Mouse (Mus musculus) limb, embryonic 10.5 days (tissue): Measurements from ENCODE around the gene Spsb3. TPM values are rescaled to one million over a fixed set of nuclear protein-coding genes. Genes with fewer than 3 reads are reported as not detected.

Experiments used
- DNase-seq: peaks from one replicate; pipeline ENCODE4 v3.0.0-alpha.2; 2017; ENCODE audit warnings: low spot score
- H3K27ac ChIP-seq: fragments of 300-500 bp; sonication (generic); 2 replicates; pipeline ENCODE4 v1.5.1; 2016; ENCODE audit warnings: mild to moderate bottlenecking
- H3K27me3 ChIP-seq: fragments of 300-500 bp; sonication (generic); 2 replicates; pipeline ENCODE4 v1.6.1; 2016; ENCODE audit warnings: low read depth, mild to moderate bottlenecking; ENCODE audit not compliant: poor library complexity, severe bottlenecking
- H3K36me3 ChIP-seq: fragments of 300-500 bp; sonication (generic); 2 replicates; pipeline ENCODE4 v1.6.1; 2016; ENCODE audit warnings: mild to moderate bottlenecking, moderate library complexity
- H3K4me1 ChIP-seq: fragments of 300-500 bp; sonication (generic); 2 replicates; pipeline ENCODE4 v1.6.1; 2016
- H3K4me3 ChIP-seq: fragments of 300-500 bp; sonication (generic); 2 replicates; pipeline ENCODE4 v1.5.1; 2016; ENCODE audit warnings: mild to moderate bottlenecking, moderate library complexity
- H3K9me3 ChIP-seq: fragments of 300-500 bp; sonication (generic); replicated peaks from 2 replicates; pipeline ENCODE4 v1.6.1; 2016; ENCODE audit warnings: mild to moderate bottlenecking
- WGBS: fragments of 180-500 bp; shearing (Covaris S2); methylation state at CpG from one replicate; pipeline ENCODE4 v1.1.7; 2016; 5-methylcytosine and 5-hydroxymethylcytosine counted together
- polyA plus RNA-seq: library from polyadenylated mRNA; unstranded; fragments of >200 nt; fragmentation: Nextera tagmentation; extraction: Ambion mirVana; gene quantifications from 2 replicates; pipeline ENCODE4 v1.2.1, GENCODE M21; 2016

The Spsb3 gene
- polyA plus RNA-seq, 1 experiment from 2014 or later: 50.8 TPM

DNA sequence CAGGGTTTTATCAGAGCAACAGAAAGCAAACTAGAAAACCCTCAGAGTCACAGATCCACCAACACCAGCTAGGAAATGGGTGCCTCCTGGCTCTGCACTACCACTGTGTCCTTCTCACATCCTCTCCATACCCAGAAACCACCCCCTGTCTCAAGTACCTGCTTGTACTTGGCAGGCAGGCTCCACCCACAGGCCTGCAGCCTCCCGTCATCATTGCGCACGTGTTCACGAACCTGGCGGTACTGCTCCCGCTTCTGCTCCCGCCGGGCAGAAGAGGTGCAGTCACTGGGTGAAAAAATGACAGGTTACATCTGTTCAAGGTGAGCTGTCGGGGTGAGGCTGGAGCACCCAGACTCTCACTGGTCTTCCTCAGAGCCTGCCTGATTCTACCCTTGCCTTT lies 17.3 kb downstream of the Spsb3 start:
- no peaks in the 10 kb centered on the region for H3K9me3 ChIP-seq
- peaks cover 100% of the 10 kb centered on the region for H3K36me3 ChIP-seq
- 93% methylated on average over 9 of the region's 9 CpGs for WGBS
- H3K27ac ChIP-seq: no peak overlapping the region
- no peaks in the 10 kb centered on the region for H3K27me3 ChIP-seq
- H3K4me1 ChIP-seq: no peaks in the 10 kb centered on the region
- no peak overlapping the region for H3K4me3 ChIP-seq
- DNase-seq: no peak

DNA sequence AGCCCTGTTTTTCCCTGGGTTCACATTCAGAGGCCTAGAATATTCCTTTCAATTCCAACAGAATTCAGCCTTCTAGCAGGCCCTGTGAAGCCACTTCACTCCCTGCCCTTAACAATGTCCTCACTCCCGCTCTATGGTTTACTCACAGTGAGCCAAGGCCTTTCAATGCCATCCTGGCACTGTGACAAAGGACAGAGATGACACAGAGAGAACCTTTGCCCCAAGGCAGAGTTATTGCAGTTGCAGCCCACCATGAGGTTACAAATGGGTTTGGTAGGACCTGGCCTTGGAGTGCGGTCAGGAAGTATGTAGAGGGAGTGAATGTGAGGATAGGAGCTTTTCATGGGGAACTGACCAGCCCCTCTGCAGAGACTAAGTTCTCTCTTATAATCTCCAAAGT lies 21.1 kb downstream of the Spsb3 start:
- Histone ChIP-seq H3K27ac (no peak overlapping the region), H3K9me3 (no peaks in the 10 kb centered on the region), H3K4me1 (no peaks in the 10 kb centered on the region), H3K27me3 (no peaks in the 10 kb centered on the region), H3K36me3 (peaks cover 100% of the 10 kb centered on the region), H3K4me3 (no peak overlapping the region)
- WGBS: 100% methylated on average over 2 of the region's 2 CpGs
- no peak for DNase-seq

DNA sequence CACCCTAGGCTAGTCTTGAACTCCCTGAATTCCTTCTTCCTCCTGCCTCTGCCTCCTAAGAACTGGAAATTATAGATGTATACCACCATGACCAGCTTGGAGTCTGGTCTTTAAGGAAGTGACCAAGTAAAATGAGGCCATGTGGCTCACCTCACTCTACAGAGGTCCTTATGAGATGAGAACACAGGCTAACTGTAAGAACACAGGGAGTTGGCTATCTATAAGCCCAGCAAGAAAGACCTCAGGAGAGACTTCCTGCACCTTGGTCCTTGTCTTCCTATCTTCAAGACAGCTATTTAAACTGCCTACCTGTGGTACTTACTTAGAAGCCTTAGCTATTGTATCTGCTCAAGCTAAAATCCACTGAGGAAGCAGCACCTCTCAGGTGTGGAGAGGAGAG lies 27.5 kb downstream of the Spsb3 start:
- Histone ChIP-seq H3K4me3 (no peak overlapping the region), H3K36me3 (peaks cover 99% of the 10 kb centered on the region), H3K4me1 (no peaks in the 10 kb centered on the region), H3K27ac (no peak overlapping the region), H3K9me3 (no peaks in the 10 kb centered on the region), H3K27me3 (no peaks in the 10 kb centered on the region)
- no peak for DNase-seq

DNA sequence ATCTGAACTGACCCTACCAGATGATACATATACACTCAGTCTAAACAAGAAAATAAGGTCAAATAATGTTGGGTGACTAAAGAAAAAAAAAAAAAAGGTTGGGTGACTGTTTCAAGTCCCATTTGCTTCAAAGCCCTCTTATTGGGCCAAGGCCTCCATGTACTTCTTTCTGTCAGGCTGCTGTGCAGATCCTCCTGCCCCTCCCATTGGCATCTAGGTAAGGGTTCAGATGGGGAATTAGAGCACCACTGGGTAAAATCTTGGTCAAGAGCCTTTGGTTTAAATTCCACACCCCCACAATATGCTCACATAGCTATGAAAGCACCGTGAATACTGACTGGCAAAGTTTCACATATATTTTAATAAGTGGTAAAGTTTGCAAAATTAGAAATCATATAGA lies 36.8 kb downstream of the Spsb3 start:
- DNase-seq: no peak
- Histone ChIP-seq H3K27me3 (no peaks in the 10 kb centered on the region), H3K36me3 (peaks cover 98% of the 10 kb centered on the region), H3K4me1 (no peaks in the 10 kb centered on the region), H3K9me3 (no peaks in the 10 kb centered on the region), H3K4me3 (no peak overlapping the region), H3K27ac (no peak overlapping the region)
- WGBS: 93% methylated on average over 1 of the region's 1 CpGs

DNA sequence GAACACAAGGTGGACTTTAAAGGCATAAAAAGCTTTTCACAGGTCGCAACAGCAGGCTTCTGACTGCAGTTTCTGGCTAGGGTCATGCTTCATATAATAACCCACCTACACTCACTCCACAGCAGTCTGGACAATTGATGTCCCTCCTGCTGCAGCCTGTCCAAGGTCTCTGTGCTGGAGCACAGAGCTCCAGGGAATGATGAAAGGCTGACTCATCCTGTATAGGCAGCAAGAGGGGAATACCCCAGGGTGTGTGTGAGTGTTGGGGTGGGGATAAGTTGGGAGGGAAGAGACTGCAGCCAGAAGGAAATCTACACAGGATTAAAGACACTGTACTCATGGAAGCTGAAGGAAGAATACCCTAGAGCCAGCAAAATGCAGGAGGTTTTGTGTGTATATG lies 43.1 kb downstream of the Spsb3 start:
- Histone ChIP-seq H3K4me3 (no peak overlapping the region), H3K4me1 (peaks cover under 1% of the 10 kb centered on the region; the same call in 1 of the 2 replicates), H3K27ac (no peak overlapping the region), H3K36me3 (peaks cover 75% of the 10 kb centered on the region), H3K27me3 (no peaks in the 10 kb centered on the region), H3K9me3 (no peaks in the 10 kb centered on the region)
- DNase-seq: no peak
- WGBS: 96% methylated on average over 1 of the region's 1 CpGs

DNA sequence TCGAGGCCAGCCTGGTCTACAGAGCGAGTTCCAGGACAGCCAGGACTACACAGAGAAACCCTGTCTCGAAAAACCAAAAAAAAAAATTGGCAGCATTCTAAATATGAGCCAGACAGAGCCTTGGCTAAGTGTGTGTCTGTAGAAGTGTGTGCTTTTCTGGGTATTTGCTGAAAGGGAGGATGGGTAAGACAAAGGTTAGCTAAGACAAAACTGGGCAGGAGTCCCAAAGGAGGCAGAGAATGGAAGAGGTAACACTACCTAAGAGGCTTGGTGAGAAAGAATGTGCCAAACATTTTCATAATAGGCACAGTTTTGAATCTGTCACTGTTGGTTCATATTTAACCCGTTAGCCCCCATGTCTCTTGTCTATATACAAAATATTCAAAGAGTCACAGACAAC lies 46.0 kb downstream of the Spsb3 start:
- H3K27ac ChIP-seq: no peak overlapping the region
- H3K36me3 ChIP-seq: peaks cover 48% of the 10 kb centered on the region
- H3K9me3 ChIP-seq: no peaks in the 10 kb centered on the region
- no peak overlapping the region for H3K4me3 ChIP-seq
- peaks cover 16% of the 10 kb centered on the region for H3K4me1 ChIP-seq
- DNase-seq: no peak
- 98% methylated on average over 4 of the region's 4 CpGs for WGBS
- no peaks in the 10 kb centered on the region for H3K27me3 ChIP-seq

DNA sequence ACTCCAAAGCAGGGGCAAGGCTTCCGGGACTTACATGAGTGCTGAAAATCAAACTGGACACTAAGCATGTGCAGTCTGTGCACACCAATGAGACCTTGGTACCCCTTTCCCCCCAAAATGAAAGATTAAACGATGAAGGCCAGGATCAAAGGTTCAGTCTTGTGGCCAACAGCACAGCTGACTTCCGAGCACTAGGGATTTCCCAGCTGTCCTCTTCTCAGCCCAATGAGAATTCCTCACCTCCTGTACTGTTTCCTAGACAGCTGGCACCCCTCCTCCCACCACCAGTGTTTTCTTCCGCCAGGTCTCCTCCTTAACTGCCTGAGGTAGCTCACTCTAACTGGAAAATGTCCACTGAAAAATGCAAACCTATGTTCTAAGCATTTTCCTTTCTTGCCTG lies 46.7 kb downstream of the Spsb3 start:
- Histone ChIP-seq H3K27me3 (no peaks in the 10 kb centered on the region), H3K4me1 (peaks cover 16% of the 10 kb centered on the region), H3K4me3 (no peak overlapping the region), H3K27ac (no peak overlapping the region), H3K36me3 (peaks cover 42% of the 10 kb centered on the region), H3K9me3 (no peaks in the 10 kb centered on the region)
- WGBS: 84% methylated on average over 4 of the region's 4 CpGs
- no peak for DNase-seq

DNA sequence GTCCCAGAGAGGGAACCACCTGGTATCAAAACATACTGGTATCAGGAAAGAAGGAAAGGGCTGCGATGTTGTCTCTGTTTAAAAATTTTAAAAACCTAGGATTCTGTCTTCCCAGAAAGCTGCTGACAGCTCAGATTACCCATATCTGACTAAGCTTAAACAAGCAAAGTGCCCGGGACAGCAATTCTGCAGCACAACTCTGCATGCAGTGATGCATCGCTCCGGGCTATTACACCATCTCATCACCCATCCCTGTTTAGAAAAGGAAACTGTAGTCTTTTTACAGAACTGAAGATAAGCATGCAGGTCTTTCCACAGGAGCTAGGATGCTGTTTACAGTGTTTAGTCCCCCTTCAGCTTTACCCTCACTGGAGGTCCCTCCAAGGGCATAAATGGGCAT lies 48.5 kb downstream of the Spsb3 start:
- 89% methylated on average over 4 of the region's 4 CpGs for WGBS
- Histone ChIP-seq H3K27ac (no peak overlapping the region), H3K27me3 (no peaks in the 10 kb centered on the region), H3K9me3 (no peaks in the 10 kb centered on the region), H3K4me1 (peaks cover 16% of the 10 kb centered on the region), H3K4me3 (peak overlapping the region; percentile 88), H3K36me3 (peaks cover 32% of the 10 kb centered on the region)
- no peak for DNase-seq

DNA sequence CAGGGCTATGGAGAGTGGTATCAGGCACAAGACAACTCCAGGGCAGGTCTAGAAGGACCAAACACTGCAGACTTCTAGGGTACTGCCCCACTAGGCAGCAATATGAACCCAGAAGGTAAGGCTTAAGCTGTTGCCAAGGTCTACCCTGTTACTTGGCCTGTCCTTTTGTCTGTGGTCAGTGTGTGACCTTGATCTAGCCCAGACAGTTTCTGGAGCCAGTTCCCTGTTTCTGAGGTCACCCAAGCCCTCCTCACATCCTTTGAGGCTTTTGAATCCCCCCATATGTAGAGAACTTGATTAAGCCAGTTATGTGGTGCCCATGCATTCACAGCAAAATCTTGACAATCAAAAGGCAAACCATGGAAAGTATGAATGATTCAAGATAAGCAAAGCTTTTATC lies 49.2 kb downstream of the Spsb3 start:
- Histone ChIP-seq H3K9me3 (no peaks in the 10 kb centered on the region), H3K4me3 (peak overlapping the region; percentile 88), H3K36me3 (peaks cover 32% of the 10 kb centered on the region), H3K27me3 (no peaks in the 10 kb centered on the region), H3K4me1 (peaks cover 16% of the 10 kb centered on the region), H3K27ac (peak overlapping the region; percentile 34; the same call in 1 of the 2 replicates)
- no peak for DNase-seq

DNA sequence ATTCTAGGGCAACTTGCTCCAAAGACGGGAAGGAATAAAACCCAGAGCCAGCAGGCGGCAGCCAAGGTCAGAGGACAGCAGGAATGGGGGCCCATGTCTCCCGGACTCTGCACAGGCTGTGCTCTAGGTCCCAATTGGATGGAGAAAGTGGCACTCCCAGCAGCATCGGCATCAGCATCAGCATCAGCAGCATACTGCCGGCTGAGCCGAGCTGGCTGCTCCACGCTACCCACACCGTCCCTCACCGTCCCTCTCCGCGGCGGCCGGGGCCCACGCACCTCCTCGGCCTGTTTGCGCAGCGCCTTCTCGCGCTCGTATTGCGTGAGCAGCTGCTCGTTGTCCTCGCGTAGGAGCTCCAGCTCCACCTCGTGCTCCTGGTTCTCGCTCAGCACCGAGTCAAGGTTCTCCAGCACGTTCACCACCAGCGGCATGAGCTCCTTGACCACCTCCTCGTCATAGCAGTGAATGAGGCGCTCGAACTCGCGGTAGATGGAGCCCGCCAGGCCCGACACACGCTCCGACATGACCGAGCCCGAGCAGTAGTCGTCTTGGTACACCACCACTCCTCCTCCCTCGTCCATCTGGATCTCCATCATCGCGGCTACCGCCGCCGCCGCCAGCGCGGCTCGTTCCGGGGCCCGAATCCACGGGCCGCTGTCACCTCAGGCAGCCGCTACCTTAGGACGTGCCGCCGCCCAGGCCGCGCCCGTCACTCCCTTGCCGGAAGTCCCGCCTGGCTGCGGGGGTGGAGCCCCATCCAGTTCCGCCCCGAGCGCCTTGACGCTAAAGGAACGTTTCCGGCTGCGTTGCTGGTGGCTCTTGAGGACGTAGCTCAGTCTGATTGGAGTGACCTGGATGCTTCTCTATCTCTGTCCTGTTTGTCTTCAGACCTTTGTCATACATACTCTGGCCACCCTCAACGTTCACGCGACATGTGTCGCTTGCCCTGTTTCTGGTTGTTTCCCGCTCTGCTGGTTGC lies 50.1 kb downstream of the Spsb3 start, which contains the start of gene Mapk8ip3:
Mapk8ip3 (minus strand) TSS at position 719 of the 979 bp plus-strand sequence.
- Histone ChIP-seq H3K27me3 (no peaks in the 10 kb centered on the region), H3K9me3 (no peaks in the 10 kb centered on the region), H3K4me1 (peaks cover 16% of the 10 kb centered on the region), H3K4me3 (peak within 1 kb of the TSS; percentile 88), H3K27ac (peak within 1 kb of the TSS; percentile 80), H3K36me3 (peaks cover 31% of the 10 kb centered on the region)
- WGBS: under 1% methylated on average over 78 of the region's 78 CpGs
- peak; percentile 96 for DNase-seq

DNA sequence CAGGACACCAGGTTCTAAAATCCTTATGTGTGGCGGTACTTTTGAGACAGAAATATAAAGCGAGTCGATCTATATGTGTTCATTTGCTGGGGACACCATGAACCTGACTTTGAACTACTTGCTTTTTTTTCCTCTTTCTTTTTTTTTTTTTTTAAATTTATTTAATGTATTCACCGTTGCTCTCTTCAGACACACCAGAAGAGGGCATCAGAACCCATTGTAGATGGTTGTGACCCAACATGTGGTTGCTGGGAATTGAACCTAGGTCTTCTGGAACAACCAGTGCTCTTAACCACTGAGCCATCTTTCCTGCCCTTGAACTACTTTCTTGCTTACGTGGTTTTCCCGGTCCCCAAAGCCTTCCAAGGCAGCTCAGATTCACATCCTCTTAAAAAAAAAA lies 50.8 kb downstream of the Spsb3 start:
- DNase-seq: no peak
- H3K27ac ChIP-seq: peak overlapping the region; percentile 80

More for the DNA sequence above, 50.8 kb downstream of the Spsb3 start:
- Histone ChIP-seq H3K36me3 (peaks cover 31% of the 10 kb centered on the region), H3K4me3 (peak overlapping the region; percentile 88), H3K27me3 (no peaks in the 10 kb centered on the region), H3K4me1 (peaks cover 16% of the 10 kb centered on the region), H3K9me3 (no peaks in the 10 kb centered on the region)
- WGBS: 51% methylated on average over 6 of the region's 6 CpGs
